Mouse (Mus musculus) spleen, adult 12 weeks (tissue): ENCODE data around the gene Sdr39u1.

Experiments
- DNase-seq: peaks from one replicate; pipeline ENCODE4 v3.0.0; 2022; ENCODE audit warnings: low spot score

The Sdr39u1 gene

GRCm38 (mm10) chr14:55854406-55855100 lies 45.5 kb downstream of the Sdr39u1 start:
- no peak for DNase-seq

GRCm38 (mm10) chr14:55853621-55854285 lies 46.3 kb downstream of the Sdr39u1 start, which contains the start of gene Nynrin:
Gene Nynrin (plus strand): TSS chr14:55854010.
- no peak for DNase-seq

GRCm38 (mm10) chr14:55852646-55853551 lies 47.2 kb downstream of the Sdr39u1 start:
- no peak for DNase-seq

- DNase-seq: no peak
Measured at GRCm38 (mm10) chr14:55850885-55851284, 49.2 kb downstream of the Sdr39u1 start.
